Mouse (Mus musculus) gastrocnemius, adult 18-20 months (tissue): ENCODE results near the gene Mog. TPM values are rescaled to one million over a fixed set of nuclear protein-coding genes. Genes with fewer than 3 reads are reported as not detected.
"Not testable (repeated sequence)": the region's sequence is repeated elsewhere in the genome, so short reads cannot be mapped to it uniquely, and the experiment has no call there.

Experiments used
- DNase-seq: peaks from one replicate; pipeline ENCODE4 v3.0.0; 2021; ENCODE audit warnings: low spot score
- total RNA-seq, 2 experiments: library from RNA; stranded (reverse); gene quantifications; 2 replicates each; pipeline ENCODE4 v1.2.3; 2021

The Mog gene
- total RNA-seq, 2 experiments from 2014 or later, result not detected

- DNase-seq, result peak; percentile 67
Measured at GRCm38 (mm10) chr17:37045611-37046311, 22.6 kb upstream of the Mog start, which contains the start of gene Gabbr1. Gene Gabbr1, plus strand, starts transcription at chr17:37045966.

GRCm38 (mm10) chr17:37044651-37045244 is 21.6 kb upstream of the Mog start:
- DNase-seq, result no peak

- DNase-seq, result no peak
Measured at GRCm38 (mm10) chr17:37039127-37039894, 16.1 kb upstream of the Mog start.

DNA sequence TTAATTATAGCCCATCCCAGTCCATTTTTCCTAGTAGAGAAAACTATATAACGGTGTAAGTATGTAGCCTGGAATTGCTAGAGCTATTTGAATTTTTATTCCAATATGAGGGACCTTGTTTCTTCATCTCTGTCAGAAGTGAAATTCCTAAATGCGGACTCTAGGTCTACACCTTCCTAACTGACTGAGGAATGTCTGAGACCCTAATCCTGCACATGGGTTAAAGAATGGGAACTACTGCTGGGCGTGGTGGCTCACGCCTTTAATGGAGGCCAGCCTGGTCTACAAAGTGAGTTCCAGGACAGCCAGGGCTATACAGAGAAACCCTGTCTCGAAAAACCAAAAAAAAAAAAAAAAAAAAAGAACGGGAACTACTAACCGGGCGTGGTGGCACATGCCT is 6.0 kb upstream of the Mog start:
- DNase-seq, result no peak

GRCm38 (mm10) chr17:37028683-37029120 is 5.5 kb upstream of the Mog start:
- peak; percentile 80 for DNase-seq

- DNase-seq, result no peak
Measured at GRCm38 (mm10) chr17:37028212-37028611, 5.0 kb upstream of the Mog start.

GRCm38 (mm10) chr17:37027486-37027885 is 4.3 kb upstream of the Mog start:
- DNase-seq, result no peak

GRCm38 (mm10) chr17:37026425-37026824 is 3.2 kb upstream of the Mog start:
- no peak for DNase-seq

DNA sequence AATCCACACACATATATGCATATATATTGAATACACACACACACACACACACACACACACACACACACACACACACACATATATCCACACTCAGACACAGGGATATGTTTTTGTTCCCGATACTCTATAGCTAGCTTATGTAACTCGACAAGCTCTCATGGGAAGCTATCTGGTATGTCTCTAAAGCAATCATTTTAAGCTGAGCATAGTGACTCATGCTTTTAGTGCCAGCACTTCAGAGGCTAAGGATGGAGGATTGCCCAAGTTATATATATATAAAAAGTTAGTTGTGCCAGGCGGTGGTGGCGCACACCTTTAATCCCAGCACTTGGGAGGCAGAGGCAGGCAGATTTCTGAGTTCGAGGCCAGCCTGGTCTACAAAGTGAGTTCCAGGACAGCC is 4.0 kb downstream of the Mog start:
- DNase-seq, result not testable (repeated sequence)

- DNase-seq, result no peak
Measured at GRCm38 (mm10) chr17:37018328-37018727, 4.9 kb downstream of the Mog start.

DNA sequence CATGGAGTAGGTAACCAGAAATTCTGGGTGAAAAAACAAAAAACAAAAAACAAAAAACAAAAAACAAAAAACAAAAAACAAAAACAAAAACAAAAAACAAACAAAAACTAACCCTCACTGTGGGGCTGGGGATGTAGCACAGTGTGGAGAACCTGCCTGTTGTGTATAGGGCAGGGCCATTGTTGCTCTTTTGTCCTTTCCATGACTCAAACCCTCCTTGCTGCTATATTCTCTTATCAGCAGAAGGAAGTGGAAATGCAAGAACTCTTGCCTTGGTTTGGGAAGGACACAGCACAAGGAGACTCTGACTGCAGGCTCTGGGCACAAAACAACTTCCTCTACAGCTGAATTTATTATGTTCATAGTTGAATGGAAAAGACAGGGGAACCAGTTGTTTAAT is 6.9 kb downstream of the Mog start:
- no peak for DNase-seq

DNA sequence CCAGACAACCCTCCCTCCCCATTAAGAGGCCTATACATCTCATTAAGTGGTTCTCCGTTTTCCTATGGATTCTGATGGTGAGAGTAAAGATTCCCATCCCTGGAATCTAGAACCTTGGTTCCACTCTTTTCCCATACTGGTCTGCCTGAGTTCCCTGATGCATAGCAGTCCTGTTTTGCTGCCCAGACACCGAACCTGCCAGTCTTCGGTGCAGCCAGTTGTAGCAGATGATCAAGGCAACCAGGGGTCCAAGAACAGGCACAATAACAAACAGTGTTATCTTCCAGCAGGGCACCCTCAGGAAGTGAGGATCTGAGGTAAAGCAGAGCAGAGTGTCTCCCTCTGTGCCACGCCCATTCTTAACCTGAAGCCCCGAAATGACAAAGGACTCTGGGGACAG is 11.1 kb downstream of the Mog start:
- DNase-seq, result no peak

DNA sequence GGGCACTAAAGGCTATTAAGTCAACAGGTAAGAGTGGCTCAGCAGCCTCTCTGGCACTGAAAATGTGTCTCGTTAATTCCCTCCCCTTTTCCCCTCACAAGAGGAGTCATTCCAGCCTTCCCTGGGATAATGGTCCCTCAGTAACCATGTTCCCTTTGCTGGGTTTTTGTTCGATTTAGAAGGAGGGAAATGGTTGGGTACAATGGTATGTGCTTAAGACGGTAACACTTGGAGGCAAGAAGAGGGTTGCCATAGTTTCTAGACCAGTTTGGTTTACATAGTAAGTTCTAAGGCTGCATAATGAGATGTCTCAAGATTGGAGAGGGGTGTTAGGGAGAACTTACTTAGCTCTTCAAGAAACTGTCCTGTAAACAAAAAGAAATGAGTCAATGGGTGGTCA is 11.5 kb downstream of the Mog start:
- no peak for DNase-seq

GRCm38 (mm10) chr17:37009460-37010042 is 13.6 kb downstream of the Mog start:
- no peak for DNase-seq

DNA sequence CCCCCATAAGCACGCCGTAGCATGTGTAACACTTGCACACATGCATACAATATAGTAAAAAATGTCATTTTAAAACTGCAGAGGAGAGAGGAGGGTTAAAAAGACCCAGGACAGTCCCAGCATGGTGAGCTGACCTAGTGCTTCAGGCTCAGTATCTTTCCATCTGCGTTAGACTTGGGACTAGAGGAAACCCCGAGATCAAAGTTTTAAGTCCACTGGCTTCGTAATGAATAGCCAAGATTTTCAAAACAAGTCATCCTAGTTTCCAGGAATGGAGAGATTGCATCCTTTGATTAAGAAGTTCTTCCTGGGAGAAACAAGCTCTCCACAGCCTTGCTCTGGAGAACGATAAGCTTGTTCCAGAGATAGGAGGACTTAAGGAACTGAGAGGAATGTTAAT is 15.0 kb downstream of the Mog start:
- no peak for DNase-seq

- no peak for DNase-seq
Measured at GRCm38 (mm10) chr17:37003366-37003765, 19.8 kb downstream of the Mog start.

- peak; percentile 5 for DNase-seq
Measured at GRCm38 (mm10) chr17:37002364-37003330, 20.6 kb downstream of the Mog start.

GRCm38 (mm10) chr17:37000863-37001262 is 22.3 kb downstream of the Mog start, which contains the start of gene Zfp57:
Gene Zfp57, plus strand, starts transcription at chr17:37001163.
- no peak for DNase-seq

DNA sequence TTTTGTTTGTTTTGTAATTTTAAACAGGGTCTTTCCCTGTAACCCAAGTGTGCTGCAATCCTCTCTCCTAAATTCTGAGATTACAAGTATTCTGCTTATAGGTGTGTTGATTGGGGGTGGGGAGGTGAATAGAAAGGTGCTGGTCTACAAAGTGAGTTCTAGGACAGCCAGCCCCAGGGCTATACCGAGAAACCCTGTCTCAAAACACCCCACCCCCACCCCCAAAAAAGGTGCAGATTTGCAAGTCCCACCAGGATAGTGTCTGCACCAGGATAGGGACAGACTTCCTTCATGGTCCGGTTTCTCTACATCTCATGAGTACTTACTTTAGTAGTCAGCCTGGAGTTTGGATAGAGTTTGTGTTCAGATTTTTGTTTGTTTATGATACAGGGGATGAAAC is 24.7 kb downstream of the Mog start:
- DNase-seq, result no peak

GRCm38 (mm10) chr17:36997033-36997735 is 26.0 kb downstream of the Mog start:
- DNase-seq, result peak; percentile 53
